Mouse (Mus musculus): ENCODE data around the gene Adgra3.

Adgra3 gene

GRCm38 (mm10) chr5:50058421-50059286 is at the start of gene Adgra3:
Gene Adgra3, minus strand, starts transcription at chr5:50059006.
- peak; percentile 32 for DNase-seq (ENCODE audit: low read depth, low spot score)

- no peak for DNase-seq (ENCODE audit: low read depth, low spot score)
Measured at GRCm38 (mm10) chr5:50083441-50083840, 24.6 kb upstream of the Adgra3 start.

GRCm38 (mm10) chr5:50074245-50074644 is 15.4 kb upstream of the Adgra3 start:
- DNase-seq (ENCODE audit: low read depth, low spot score), result no peak

- no peak for DNase-seq (ENCODE audit: low read depth, low spot score)
Measured at GRCm38 (mm10) chr5:50064236-50064635, 5.4 kb upstream of the Adgra3 start.

GRCm38 (mm10) chr5:50059586-50059985 is 780 bp upstream of the Adgra3 start:
- no peak for DNase-seq (ENCODE audit: low read depth, low spot score)

- no peak for DNase-seq (ENCODE audit: low read depth, low spot score)
Measured at GRCm38 (mm10) chr5:50057612-50058420, 990 bp downstream of the Adgra3 start.

- DNase-seq (ENCODE audit: low read depth, low spot score), result no peak
Measured at GRCm38 (mm10) chr5:50052456-50052855, 6.3 kb downstream of the Adgra3 start.

GRCm38 (mm10) chr5:50050668-50051425 is 8.0 kb downstream of the Adgra3 start:
- no peak for DNase-seq (ENCODE audit: low read depth, low spot score)

- DNase-seq (ENCODE audit: low read depth, low spot score), result no peak
Measured at GRCm38 (mm10) chr5:50050037-50050436, 8.8 kb downstream of the Adgra3 start.

GRCm38 (mm10) chr5:50049506-50049905 is 9.3 kb downstream of the Adgra3 start:
- DNase-seq (ENCODE audit: low read depth, low spot score), result no peak

- no peak for DNase-seq (ENCODE audit: low read depth, low spot score)
Measured at GRCm38 (mm10) chr5:50048960-50049359, 9.8 kb downstream of the Adgra3 start.

- no peak for DNase-seq (ENCODE audit: low read depth, low spot score)
Measured at GRCm38 (mm10) chr5:50048271-50048851, 10.4 kb downstream of the Adgra3 start.

GRCm38 (mm10) chr5:50045180-50045579 is 13.6 kb downstream of the Adgra3 start:
- DNase-seq (ENCODE audit: low read depth, low spot score), result no peak

- no peak for DNase-seq (ENCODE audit: low read depth, low spot score)
Measured at GRCm38 (mm10) chr5:50043677-50044076, 15.1 kb downstream of the Adgra3 start.

GRCm38 (mm10) chr5:50042274-50042943 is 16.4 kb downstream of the Adgra3 start:
- no peak for DNase-seq (ENCODE audit: low read depth, low spot score)

GRCm38 (mm10) chr5:50039521-50039920 is 19.3 kb downstream of the Adgra3 start:
- no peak for DNase-seq (ENCODE audit: low read depth, low spot score)

- DNase-seq (ENCODE audit: low read depth, low spot score), result no peak
Measured at GRCm38 (mm10) chr5:50037666-50038065, 21.1 kb downstream of the Adgra3 start.

GRCm38 (mm10) chr5:50034900-50035514 is 23.8 kb downstream of the Adgra3 start:
- DNase-seq (ENCODE audit: low read depth, low spot score), result no peak

GRCm38 (mm10) chr5:50034231-50034630 is 24.6 kb downstream of the Adgra3 start:
- DNase-seq (ENCODE audit: low read depth, low spot score), result no peak

- DNase-seq (ENCODE audit: low read depth, low spot score), result no peak
Measured at GRCm38 (mm10) chr5:50033660-50034059, 25.1 kb downstream of the Adgra3 start.
